Mouse (Mus musculus): Measurements from ENCODE around the gene Cdh23.

The Cdh23 gene

DNA sequence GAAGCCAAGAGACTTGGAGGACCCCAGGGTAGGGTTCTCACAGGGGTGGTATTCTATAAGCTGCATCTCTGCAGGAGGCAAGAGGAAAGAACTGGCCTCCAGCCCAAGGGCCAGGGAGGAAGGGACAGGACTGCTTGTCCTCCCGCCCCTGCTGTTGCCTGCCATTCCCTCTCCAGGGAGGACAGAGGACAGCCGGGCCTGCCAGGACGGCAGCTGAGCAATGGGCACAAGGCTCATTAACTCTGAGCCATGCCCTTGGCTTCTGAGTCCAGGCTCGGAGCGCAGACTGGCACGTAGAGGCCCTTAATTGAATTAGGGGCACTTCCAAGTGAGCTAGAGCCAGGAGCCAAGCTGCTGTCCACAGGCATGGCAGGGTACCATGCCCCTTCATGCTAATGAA, 101.1 kb downstream of the Cdh23 start:
- in situ Hi-C loops (cut with MboI; ENCODE audit: low pct_unique_long_range_greater_than_20kb in 1 of 2, low sequenced_read_pairs in 2 of 2, unreplicated experiment in 1 of 2): no loop called here

DNA sequence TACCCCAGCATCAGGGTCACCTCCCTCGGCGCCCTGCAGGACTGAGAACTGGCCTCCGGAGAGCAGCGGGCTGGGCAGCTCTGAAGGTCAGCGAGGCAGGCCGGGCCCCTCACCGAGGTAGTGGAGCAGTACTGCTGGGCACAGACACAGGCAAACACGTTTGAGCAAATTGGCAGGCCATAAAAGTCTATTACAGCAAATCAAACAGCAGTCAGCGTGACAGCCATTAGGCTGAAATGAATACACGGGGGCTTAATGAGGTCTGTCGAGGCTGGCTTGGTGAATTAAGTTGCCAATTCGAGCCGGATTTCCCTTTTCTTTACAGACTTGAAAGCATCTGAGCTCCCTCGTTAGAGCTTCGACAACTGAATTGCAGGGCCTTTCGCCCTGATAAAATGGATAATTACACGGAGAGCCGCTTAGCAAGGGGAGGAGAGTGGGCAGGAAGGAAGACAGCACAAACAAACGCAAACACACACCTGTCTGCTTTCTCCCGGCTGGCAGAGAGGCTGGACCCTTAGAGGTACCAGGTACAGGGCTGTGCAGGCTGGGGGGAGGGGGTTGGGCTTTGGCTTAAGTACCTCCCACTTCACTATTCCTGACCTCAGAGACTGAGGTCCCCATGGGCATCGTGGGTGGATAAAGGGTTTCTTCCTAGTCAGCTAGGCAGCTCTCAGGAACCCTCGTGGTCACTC, 103.3 kb downstream of the Cdh23 start:
- in situ Hi-C loops (cut with MboI; ENCODE audit: low pct_unique_long_range_greater_than_20kb in 1 of 2, low sequenced_read_pairs in 2 of 2, unreplicated experiment in 1 of 2): no loop called here

DNA sequence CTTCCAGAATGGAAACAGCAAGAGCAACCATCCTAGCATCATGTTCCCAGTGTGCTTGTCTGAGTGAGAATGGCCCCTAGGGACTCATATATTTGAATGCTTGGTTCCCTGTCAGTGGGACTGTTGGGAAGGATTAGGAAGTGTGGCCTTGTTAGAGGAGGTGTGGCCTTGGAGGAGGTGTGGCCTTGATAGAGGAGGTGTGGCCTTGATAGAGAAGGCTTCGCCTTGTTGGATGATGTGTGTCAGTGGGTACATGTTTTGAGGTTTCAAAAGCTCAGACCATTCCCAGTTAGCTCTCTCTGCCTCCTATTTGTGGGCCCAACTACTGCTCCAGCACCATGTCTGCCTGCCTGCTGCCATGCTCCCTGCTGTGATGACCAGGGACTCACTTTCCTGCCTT, 105.0 kb downstream of the Cdh23 start:
- in situ Hi-C loops (cut with MboI; ENCODE audit: low pct_unique_long_range_greater_than_20kb in 1 of 2, low sequenced_read_pairs in 2 of 2, unreplicated experiment in 1 of 2): no loop called here

DNA sequence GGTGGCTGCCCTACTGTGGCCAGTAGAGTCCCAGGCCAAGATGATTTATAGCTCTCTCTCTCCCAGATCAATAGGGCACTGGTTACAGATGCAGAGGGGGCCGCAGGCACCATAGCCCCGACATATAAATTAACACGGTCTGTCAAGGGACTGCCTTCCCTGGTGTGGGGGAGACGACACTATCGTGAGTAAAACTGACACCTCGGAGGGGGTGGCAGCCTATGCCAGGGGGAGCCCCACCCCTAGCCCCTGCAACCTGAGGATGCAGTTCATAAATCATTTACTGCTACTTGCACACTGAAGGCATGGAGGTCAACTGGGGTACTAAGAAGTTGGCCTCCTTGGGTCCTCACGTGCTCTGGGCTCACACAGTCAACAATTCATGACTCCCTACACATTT, 106.0 kb downstream of the Cdh23 start:
- in situ Hi-C loops (cut with MboI; ENCODE audit: low pct_unique_long_range_greater_than_20kb in 1 of 2, low sequenced_read_pairs in 2 of 2, unreplicated experiment in 1 of 2): no loop called here

DNA sequence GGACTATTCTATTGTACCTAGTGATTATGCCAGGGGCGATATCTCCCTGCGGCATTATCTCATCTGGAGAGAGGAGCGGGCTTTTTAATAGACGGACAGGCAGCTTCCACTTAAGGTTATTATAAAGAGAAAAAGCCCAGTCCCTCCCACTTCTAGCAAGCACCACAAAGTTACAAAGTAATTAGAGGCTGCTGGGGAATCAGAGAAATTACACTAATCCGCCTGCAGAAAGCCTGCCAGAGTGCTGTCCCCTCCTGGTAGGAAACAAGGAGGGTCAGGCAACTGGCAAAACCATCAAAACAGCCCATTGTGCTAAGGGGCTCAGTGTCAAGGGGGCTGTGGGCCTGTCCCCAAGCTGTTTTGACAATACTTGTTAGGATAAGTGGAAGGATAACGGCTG, 110.6 kb downstream of the Cdh23 start:
- in situ Hi-C loops (cut with MboI; ENCODE audit: low pct_unique_long_range_greater_than_20kb in 1 of 2, low sequenced_read_pairs in 2 of 2, unreplicated experiment in 1 of 2): no loop called here

DNA sequence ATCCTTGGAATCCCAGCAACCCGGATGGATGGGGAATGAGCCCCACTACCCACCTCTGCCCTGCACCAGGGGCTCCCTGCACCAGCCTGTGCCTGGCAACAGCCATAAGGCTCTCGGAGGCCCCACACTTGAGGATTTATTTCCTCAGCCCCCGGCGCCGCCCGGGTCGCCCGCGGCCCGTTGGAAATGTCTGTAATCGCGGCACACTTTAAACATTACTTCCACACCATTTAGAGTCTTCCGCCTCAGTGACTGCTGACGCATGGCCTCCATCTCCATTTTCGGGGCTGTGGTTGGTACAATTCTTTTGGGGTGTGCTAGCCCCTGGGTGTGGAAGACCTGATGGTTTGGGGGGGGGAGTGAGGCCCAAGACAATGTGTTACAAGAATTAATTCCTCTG, 113.3 kb downstream of the Cdh23 start:
- in situ Hi-C loops (cut with MboI; ENCODE audit: low pct_unique_long_range_greater_than_20kb in 1 of 2, low sequenced_read_pairs in 2 of 2, unreplicated experiment in 1 of 2): no loop called here

DNA sequence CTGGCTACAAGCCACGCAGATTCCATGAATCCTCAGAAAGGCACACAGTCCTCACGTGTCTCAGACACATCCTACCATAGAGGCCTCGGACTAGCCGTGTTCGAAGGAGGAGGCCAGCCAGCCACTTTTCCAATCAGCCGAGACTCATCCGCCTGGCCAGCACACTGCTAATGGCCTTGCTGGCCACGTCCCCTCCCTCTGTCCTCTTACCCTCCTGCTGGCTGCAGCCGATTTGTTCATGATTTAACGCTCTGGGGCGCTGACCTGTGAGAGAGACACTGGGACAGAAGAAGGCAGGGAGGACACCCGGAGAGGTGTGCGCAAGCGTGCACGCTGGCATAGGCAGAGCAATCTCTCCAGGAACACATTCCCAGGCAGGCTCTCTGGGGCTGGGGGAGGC, 115.6 kb downstream of the Cdh23 start:
- in situ Hi-C loops (cut with MboI; ENCODE audit: low pct_unique_long_range_greater_than_20kb in 1 of 2, low sequenced_read_pairs in 2 of 2, unreplicated experiment in 1 of 2): no loop called here

DNA sequence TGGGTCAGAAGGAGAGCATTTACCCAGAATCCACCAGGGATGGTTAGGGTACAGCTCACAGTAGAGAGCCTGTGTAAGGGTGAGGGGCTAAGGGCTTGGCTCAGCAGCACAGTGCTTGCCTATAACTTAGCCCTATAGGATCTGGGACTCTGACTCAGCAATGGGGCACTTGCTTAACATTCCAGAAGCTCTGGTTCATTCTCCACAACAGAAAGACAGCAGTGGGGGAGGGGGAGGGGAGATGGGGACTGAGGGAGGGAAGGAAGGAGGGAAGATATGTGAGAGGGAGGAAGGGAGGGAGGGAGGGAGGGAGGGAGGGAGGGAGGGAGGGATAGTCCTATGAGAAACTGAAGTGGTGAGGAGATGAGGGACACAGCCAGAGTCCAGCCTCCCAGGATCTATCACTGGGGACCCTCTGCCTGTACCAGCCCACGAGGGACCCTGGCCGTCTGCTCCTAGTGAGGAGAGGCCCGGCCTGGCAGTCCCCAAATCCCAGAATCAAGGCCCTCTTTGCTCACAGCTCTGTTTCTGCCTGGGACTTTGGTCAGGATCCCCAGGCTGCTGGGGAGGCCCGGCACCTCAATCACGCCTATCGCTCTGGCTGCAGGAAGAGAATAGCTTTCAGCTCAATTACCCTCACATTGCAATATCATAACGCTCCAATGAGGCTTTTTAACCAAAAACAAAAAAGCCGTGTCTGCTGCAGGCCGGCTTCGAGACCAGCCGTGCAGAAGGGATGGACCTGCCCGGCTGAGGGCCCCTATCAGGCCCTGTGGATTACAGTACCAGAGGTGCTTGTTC, 117.4 kb downstream of the Cdh23 start:
- in situ Hi-C loops (cut with MboI; ENCODE audit: low pct_unique_long_range_greater_than_20kb in 1 of 2, low sequenced_read_pairs in 2 of 2, unreplicated experiment in 1 of 2): no loop called here

DNA sequence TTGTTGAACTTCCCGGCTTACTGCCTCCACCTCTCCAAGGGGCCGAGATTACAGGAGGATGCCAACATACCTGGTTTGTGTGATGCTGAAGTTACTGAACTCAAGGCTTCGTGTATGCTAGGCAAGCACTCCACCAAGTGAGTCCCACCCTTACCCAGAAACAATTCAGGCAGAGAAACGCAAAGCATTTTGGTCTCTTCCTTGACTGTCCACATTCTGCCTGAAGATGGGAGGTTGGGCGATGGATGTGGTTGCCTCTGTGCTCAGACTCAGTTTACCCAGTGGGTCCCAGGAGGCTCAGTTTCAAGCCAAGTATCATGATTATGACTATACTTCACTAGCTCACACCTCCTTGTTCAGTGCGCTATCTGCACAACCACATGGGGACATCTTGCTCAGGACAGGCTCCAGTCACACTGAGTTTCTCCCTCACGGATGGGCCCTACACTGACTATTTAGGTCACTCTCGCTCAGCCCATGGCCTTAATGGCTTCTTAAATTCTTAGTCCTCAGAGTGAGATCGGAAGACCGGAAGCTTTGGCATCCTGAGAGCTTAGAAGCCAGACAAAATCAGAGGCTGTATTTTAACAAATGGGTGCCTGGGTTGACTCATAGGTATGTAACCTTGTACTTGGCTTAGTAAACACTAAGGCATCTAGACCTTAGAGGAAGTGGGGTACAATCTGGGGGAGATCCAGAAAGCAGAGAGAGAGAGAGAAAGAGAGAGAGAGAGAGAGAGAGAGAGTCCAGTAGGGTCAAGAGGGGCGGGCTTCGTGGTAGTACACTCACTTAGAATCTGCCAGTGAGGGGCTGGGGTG, 118.2 kb downstream of the Cdh23 start:
- in situ Hi-C loops (cut with MboI; ENCODE audit: low pct_unique_long_range_greater_than_20kb in 1 of 2, low sequenced_read_pairs in 2 of 2, unreplicated experiment in 1 of 2): no loop called here

DNA sequence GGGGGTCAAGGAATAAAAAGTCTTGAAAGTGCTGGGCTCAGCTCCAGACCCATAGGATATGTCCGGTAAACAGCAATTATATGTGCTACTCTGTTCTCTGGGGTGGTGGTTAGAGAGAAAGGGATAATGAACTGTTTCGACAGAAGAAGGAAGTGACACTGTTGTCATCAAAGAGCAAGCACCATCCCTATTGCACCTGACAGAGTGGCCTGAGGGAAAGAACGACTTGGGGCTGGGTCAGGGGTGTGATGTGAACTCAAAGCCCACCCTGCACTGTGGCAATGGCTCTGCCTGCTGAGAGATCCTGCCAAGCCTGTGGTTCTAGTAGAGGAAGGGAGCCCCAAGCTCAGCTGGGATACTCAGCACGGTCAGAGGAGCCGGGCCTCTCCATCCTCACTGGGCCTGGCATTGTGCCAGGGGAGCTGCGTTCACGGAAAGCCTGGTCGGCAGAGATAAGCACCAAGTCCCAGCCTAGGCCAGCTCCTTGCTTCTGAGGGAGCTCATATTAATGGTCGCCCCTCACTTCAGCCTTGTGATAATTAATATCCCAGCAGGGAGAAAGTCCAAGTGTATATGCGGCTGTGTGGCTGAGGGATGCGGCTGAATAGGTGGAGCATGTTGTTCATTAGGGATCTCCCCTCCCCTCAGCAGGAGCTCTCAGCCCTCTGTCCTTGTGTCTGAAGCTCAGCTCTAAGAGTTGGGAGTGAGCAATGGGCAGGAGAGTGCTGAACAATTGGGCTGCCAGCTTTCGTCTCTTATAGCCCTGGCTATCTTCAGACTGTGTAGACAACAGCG, 119.0 kb downstream of the Cdh23 start:
- in situ Hi-C loops (cut with MboI; ENCODE audit: low pct_unique_long_range_greater_than_20kb in 1 of 2, low sequenced_read_pairs in 2 of 2, unreplicated experiment in 1 of 2): no loop called here

DNA sequence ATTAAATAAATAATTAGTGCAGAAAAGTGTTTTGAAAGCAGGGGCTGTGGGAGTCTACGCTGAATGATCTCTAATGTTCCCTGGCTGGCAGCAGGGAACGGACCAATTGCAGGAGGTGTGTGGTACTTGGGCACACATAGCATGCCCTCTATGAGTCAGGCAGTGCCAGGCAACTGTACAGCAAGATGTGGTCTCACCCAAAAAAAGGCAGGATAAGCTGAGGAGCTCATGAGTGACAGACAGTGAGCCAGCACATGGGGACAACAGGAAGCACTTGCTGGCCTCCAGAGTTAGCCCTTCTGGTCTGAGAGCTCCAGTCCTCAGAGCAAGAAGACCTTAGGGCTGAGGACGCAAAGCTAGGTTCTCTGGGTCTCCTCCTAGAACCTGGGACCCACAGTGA, 121.4 kb downstream of the Cdh23 start:
- in situ Hi-C loops (cut with MboI; ENCODE audit: low pct_unique_long_range_greater_than_20kb in 1 of 2, low sequenced_read_pairs in 2 of 2, unreplicated experiment in 1 of 2): no loop called here

DNA sequence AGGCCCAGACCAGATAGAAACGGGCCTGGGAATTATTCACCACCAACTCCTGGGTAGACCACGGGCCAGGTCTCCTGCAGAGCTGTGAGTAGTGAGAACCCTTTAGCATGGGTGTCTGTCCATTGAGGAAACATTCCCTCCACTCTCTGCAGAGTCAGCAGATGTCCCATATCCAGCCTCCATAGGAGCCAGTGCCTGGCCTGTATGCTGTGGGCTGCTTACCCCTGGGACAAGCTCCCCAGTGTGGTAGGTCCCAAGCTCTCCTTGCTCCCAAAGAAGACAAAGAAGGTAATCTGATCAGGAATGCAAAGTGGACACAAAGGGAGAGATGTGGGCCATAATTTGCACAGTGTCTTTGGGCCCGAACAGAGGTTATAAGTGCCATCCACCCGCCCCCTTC, 124.8 kb downstream of the Cdh23 start:
- in situ Hi-C loops (cut with MboI; ENCODE audit: low pct_unique_long_range_greater_than_20kb in 1 of 2, low sequenced_read_pairs in 2 of 2, unreplicated experiment in 1 of 2): no loop called here

DNA sequence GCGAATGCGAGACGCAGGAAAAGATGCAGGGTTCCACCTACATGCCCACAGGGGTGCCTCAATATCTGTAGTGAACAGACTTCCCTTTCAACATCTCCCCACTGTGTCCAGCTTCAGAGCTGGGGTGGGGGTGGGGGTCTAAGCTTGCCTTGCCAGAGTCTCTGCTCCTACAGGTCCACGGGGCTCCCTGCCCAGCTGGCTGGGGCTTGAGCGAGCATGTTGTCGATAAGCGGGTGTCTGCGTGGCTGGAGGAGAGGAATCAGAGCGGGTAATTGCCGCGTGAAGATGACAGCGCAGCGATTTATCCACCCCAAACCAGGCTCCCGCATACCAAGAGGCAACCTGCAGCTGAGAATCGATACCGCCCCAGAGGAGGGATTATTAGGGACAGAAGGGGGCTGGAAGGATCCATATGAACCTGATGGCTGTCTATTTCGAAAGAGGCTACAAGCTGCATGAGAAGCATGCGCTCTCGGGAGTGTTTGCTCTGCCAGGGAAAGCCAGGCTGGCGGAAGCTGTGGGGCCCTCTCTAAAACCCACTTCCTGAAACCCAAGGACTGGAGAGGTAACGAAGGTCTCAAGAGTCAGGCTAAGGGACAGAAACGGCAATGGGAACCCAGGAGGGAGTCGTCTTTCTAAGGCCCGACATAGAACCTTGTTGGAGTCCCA, 129.8 kb downstream of the Cdh23 start:
- in situ Hi-C loops (cut with MboI; ENCODE audit: low pct_unique_long_range_greater_than_20kb in 1 of 2, low sequenced_read_pairs in 2 of 2, unreplicated experiment in 1 of 2): no loop called here

DNA sequence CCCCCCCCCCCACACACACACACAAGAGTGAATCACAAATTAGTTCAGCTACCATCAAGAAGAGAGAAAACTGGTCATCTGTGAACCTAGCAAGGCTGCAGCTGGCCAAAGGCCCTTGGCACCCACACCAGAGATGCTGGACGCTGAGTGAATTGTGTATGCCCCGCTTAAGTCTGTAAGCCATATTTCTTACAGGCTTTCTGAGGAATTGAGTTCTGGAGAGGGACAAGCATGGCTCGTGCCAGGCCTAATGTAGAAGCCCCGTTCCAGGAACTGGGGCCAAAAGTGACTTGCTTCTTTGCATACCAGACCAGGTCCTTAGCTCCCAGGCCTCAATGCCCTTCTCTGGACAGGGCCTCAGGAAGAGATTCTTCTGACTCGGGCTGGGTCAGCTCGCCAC, 132.2 kb downstream of the Cdh23 start:
- in situ Hi-C loops (cut with MboI; ENCODE audit: low pct_unique_long_range_greater_than_20kb in 1 of 2, low sequenced_read_pairs in 2 of 2, unreplicated experiment in 1 of 2): no loop called here

DNA sequence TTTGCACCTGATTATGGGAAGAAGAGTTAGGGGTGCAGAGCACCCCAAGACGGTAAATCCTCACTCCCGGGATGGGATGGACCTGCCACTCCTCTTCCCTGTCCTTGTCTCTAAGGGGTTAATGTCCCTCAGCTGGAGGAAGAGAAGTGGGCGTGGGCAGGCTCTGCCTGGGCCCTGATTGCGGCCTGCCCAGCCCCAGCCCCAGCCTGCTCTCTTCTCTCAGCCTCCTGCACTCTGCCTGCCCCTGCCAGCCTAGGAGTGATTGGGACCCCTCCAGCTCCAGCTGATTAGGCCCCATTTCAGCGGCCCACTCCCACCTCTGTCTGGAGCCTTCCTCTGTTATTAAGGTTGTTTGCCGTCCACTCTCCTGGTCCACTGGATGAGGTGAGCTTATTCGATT, 133.3 kb downstream of the Cdh23 start:
- in situ Hi-C loops (cut with MboI; ENCODE audit: low pct_unique_long_range_greater_than_20kb in 1 of 2, low sequenced_read_pairs in 2 of 2, unreplicated experiment in 1 of 2): no loop called here

DNA sequence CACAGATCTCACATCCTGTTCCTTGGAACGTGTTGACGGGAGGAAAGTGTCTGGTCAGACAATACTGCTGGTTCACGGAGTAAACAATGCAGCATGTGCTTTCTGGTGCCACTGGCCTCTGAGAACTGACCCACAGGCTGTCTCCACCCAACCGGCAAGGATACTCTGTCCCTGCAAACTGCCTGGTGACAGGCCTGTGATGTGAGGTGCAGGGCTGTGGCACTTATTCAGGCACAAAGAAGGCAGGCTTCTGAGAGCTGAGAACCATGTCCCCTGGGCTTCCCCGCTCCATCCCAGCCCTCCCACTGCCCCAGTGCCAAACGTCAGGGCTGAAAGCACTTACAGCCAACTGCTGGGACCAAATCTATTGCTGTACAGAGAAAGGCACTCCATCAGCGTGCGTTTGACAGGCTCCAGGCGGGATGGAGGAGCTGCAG, 137.8 kb downstream of the Cdh23 start:
- in situ Hi-C loops (cut with MboI; ENCODE audit: low pct_unique_long_range_greater_than_20kb in 1 of 2, low sequenced_read_pairs in 2 of 2, unreplicated experiment in 1 of 2): no loop called here

DNA sequence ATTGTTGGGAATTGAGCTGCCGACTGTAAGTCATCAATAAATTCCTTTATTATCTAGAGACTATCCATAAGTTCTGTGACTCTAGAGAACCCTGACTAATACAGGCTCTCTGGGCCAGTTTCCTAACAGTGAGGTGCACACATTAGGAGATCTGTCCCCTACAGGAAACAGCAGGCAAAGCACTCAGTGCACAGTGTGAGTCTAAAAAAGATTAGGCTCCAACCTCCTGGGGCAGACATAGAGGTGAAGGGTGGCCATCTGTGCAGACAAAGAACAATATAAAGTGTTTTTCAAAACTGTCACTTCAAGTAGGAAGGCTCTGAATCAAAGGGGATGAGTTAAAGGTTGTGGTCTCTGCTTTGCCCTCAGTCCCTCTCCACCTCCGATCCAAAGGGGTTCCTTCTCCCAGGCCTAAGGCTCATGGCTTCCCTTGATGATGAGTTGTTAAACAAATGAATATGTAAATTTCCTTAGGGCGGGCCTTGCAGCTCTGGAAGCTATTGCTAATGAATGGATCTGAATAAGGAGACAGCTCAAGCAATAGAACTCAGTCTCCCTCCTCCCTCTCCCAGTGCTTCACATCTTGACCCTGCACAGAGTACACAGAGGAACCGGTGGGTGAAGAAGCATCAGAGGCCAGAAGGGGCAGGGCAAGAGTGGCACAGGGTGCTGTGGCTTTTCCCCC, 143.2 kb downstream of the Cdh23 start:
- in situ Hi-C loops (cut with MboI; ENCODE audit: low pct_unique_long_range_greater_than_20kb in 1 of 2, low sequenced_read_pairs in 2 of 2, unreplicated experiment in 1 of 2): no loop called here

All from mouse embryonic stem cell (cell line).